Mouse (Mus musculus): ENCODE data around the gene Prex1. TPM values are rescaled to one million over a fixed set of nuclear protein-coding genes. Genes with fewer than 3 reads are reported as not detected.

Gene Prex1
- total RNA-seq, 2 experiments from 2014 or later: 14.2 to 17.1 TPM

DNA sequence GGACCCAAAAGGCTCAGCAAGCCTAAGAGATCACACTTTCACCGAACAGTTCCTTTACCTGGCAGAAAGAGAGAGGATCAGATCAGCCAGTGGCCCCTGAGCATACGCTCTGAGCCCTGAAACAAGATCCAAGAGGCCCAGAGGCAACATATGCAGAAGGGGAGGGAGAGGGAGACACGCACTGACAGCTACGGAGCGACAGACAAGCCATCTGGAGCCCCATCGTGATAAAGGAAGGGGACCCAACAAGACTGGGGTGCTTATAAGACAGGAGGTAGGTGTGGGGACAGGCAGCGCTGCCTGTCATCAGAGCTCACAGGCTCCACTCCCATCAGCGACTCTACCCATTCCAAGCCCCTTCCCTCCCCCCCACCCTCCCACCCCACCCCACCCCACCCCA, 27.8 kb downstream of the Prex1 start:
- no peak for DNase-seq

DNA sequence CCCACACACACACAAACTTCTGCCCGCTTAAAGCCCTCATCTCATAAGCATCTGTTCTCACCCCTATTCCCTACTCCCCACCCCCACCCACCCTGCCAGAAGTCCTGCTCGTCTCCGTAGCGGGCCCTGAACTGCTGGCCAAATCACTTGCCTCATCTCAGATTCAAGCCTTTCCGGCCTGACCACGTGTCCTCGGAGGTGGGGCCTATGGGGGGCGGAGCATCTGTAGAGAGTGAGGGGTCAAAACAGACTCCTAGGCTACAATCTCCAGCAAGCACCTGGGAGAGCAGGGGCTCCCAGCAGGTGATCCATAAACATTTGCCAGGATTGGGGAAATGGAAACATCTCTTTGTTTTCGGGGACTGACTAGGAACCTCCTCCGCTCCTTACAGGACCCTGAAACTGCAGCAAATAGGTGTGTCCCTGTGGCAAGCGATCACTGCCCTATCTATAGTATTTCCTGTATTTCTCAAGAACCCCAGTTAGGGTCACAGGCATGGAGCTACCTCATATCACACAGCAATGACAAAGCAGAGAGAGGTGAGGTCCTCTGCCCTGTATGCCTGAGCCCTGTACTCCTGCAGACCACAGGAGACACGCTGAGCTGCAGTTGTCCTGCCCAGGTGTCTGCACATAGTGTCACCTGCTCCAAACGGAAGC, 29.6 kb downstream of the Prex1 start:
- DNase-seq: peak; percentile 42

DNA sequence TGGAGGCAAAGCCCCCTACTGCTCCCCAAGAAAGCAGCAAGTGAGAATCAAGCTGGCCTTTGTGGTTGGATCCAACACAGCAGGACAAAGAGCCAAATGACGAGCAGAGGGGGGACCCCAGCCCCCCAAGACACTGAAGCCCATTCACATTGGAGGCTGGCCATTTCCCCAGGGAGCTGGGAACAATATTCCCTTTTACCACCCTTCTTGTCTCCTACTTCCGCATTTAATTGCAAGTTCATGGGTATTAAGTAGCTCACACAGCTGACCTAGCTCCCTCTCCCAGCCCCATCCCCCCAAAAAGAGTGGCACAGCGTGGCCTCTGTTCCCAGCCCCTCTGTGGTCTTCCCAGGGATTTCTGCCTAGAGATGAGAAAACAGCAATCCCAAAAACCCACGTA, 30.8 kb downstream of the Prex1 start:
- no peak for DNase-seq

DNA sequence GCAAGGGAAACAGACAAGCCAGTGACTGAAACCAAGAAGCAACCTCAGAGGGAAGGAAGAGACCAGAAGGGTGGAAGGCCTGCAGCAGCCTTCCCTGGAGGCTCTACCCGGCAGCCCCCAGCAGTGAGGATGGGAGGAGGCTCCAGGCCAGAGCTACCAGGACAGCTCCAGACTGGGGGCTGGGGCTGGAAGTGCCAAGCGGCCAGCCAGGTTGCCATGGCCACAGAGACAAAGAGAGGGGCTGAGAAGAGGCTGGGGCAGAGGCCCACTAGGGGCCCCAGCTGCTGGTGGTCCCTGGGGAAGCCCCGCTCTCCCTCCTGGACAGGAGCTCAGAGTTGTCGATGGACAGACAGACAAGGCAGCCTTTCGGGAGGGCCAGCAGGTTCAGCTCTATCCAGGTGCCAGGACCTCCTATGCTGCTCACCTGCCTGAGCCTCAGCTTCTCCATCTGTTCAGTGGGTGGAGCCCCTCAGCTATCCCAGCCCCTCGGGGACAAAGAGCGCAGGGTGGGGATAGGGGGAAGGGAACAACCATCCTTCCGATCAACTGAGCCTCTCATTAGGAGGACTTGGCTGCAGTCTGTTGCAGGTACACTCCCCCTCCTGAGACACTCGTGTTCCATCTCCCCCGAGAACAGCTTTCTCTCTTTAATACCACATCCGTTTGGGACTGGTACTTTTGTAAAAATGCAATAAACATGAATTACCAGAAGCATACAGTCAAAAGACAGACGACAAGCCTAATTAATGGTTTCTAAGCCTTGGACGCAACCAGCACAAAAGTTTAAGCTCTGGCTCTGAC, 34.5 kb downstream of the Prex1 start:
- no peak for DNase-seq

DNA sequence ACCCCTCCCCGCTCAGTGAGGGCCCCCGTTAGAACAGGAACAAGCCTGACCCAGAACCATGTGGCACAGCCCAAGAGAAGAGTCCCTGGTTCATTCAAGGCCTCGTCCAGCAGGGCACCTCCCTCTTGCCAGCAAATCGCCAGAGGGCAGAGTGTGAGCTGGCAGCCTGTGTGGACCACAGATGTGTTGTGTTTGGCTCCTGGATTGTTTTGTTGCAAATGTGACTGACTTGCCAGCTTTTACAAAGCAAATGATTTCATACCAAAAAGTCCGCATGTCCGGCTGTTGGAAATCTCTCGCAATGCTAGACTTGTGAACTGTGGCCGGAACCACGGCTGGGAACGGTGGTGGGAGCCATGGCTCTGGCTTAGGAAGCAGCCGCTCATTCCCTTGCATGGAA, 36.7 kb downstream of the Prex1 start:
- peak; percentile 46 for DNase-seq

DNA sequence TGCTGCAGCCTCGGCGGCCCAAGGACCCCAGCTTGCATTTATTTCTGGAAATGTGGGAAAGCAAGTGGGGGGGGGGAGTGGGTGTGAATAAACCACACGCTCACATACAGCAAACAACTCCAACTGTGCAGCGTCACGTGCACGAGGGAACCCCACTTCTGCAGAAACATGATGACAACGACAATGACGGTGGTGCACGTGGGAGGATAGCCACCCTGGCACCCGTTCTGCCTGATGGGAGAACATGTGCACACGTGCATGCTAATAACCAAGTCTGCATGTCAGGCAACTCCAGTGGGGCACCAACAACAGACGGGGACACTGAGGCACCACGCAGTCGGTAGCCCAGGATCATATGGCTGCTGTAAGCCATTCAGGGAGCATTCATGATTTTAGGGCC, 37.1 kb downstream of the Prex1 start:
- no peak for DNase-seq

DNA sequence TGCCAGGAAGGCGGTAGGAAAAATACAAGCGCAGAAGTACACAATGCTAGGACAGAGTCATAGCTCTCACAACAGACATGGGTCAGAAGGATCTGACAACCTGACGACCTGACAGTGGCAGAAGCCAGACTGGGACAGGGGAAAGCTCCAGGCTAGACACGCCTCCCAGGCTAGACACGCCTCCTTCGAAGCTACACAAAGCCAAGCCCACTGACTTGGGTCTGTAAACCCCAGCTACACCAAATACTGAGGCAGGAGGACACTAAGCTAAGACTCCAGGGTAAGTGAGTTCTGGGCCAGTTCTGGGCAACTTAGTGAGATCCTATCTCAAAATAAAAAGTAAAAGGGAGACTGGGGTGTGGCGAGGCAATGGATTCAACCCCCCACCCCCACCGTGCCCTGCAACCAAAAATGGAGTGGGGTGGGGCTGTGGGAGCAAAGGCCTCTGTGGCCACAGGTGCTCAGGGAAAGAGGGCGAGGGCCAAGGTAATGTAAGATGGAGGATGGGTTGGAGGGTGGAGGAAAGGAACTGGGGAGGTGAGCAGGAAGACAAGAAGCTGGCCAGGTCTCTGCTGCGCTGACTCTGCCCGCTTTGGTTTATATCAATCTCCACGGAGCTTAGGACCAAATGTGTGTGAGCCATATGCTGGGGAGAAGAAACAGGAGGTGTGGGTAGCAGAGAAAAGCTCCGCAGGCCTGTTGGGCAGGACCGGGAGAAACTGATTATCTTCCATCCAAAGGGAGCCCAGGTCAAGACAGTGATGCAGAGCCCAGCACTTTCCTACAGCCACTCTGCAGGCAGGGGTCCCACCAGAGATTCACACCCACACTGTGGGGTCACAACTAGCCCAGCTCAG, 37.8 kb downstream of the Prex1 start:
- no peak for DNase-seq

DNA sequence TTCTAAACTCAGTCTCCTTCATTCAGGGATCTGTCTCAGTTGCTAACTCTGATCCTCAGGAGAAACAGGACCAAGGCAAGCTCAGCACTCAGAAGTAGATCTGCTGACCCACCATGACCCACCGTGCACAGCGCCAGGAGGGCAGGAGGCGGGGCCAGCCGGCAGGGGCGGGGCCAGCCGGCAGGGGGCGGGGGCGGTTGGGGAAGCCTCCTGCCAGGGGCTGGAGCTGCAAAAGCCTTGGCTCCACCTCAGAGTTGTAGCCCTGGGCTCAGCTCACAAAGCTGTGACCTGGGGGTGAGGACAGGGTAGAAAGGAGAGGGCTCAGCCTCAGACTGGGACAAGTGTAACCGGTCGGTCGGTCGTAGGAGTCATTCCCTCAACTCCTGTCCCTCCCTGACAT, 38.9 kb downstream of the Prex1 start:
- DNase-seq: no peak

DNA sequence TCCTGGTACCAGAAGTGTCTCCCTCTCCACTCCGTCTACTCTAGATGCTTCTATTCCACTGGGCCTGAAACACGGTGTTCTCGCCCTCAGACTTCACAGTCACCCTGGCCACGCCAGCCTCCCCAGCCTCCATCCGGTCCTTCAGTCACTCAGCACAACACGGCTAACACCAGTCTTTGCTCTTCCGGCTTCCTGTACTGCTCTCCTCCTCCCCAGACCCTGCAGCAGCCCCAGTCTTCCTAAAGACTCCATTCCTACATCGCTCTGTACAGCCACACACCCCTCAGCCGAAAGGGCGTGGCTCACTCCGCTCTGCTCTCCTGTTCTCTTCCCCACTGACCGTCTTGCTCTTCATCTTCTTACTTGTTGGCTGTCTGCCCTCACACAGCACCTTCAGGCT, 39.7 kb downstream of the Prex1 start:
- DNase-seq: no peak

DNA sequence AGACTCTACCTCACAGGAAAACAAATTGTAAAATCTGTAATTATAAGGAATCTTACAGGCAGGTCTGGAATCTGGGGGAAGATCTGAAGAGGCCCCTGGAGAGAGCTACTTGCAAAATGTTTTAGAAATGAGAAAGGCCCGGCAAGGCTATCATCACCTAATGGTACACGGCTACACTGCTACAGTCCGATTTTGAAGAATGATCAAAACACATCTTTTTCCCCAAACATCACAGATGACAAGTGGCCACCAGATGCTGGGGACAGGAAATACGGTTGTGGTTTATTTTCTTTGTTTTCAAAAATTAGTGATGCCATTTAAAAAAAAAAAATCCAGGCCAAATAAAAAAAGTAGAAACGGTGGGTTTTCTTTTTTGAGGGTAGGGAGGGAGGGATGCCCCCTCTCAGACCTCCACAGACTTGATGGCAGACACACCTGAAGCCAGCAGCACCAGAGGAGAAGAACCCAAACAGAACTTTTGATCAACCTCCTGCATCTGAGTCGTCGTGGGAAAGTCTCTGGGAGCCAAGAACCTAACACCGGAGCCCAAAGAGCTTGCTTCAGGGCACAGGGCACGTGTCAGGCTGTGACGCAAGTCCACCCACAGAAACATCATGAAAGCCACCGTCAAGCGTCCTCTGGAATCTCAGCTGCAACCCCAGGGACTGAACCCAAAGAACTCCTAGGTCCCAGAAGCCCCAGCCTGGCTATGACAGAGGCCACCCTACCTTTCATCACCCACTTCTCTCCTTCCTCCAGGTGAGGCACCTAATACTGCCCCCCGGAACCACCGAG, 41.3 kb downstream of the Prex1 start:
- no peak for DNase-seq

DNA sequence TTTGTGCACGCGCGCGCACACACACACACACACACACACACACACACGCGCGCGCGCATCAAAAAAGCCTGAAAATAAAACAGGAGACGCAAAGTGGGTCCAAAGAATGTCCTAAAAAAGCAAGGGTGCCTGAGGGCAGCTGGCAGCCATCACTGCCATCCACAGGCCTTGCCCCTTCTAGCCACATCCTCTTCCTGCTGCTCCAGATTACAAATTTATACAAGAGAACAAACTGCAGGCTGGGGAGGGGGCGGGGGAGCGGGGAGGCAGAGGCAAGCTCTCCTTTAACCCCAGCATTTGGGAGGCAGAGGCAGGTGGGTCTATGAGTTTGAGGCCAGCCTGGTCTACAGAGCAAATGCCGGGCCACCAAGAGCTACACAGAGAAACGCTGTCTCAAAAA, 42.0 kb downstream of the Prex1 start:
- DNase-seq: no peak

DNA sequence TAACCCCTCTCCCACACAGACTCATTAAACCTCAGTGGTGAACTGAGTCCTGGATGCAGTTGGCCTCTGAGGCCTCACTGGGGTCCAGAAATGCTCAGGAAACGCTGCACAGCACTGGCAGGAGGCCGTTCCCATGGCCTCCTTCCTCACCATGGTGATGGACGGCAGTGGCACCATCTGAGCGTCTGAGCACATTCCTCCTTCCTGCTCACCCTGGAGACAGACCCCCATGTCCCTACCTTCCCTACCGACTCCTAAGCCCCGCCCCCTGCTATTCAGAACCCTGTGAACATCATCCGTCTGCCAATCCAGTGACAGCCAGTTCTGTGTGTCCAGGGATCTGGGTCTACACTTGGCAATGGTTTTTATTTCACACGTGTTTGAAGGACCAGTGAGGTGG, 42.6 kb downstream of the Prex1 start:
- no peak for DNase-seq

DNA sequence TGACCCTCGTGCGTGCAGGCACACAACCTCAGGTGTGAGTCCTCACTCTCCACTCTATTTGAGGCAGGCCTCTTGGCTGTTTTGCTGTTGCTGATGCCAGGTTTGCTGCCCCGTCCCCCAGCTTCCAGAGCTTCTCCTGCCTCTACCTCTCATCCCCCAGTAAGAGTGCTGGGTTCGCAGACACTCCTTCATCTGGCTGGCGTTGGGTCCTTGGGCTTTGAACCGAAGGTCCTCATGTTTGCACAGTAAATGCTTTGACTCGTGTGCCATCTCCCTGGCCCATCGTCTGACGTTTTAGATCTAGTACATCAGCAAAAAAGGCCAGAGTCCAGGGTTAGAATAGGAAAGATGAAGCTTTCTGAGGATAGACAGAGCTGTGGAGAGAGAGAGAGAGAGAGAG, 43.7 kb downstream of the Prex1 start:
- no peak for DNase-seq

DNA sequence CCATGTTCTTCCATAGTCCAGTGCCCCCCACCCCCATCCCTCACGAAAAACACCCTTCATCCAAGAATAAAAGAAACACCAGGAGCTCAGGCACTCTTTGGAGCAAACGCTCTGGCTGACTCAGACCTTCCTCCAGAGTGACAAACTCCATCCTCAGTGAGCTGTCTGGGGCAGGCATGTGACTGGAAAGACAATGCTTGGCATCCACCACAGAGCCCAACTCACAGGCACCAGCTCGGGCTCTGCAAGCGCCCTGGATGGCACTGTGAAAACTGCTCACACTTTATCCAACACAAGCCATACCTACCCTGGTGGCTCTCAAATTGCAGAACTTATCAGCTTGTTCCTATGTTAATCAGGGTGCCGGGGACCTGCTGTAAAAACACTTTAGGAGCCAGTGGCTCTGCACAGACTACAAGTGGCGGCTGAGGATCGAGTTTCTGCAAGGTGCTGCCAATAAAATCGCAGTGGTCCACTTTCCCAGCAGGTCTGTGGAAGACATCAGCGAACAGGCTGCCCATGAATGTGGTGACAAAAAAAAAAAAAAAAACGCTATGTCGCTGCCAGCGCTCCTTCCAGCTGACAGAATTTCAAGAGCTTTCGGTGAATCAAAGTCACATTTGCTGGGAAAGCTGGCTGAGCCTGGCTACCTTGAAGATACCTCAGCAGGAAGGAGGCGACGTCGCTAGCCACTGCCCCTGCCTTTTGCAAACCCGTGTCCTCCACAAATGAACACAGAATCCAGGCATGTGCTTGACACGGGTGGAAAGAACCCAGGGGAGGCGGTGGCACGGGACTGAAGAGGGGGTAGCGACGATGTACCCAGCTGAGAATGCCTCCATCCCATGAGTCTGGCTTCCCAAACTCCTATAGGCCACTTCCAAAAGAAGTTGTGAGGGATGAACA, 45.6 kb downstream of the Prex1 start:
- DNase-seq: no peak

DNA sequence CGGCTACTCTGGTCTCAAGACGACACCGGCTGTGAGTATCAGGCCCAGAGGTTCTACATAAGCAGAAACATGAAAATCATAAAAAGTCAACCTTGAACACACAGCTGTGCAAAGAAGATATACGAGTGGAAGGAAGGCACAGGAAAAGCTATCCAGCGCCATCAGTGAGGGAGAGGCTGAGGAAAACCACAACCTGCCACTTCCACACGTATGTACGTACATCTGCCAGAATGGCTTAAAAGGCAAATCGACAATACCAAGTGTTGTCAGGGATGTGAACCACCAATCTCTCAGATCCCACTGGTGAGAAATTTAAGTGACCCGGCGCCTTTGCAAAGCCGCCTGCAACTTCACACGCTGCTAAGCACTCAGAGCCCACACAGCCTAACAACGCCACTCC, 47.5 kb downstream of the Prex1 start:
- DNase-seq: no peak

DNA sequence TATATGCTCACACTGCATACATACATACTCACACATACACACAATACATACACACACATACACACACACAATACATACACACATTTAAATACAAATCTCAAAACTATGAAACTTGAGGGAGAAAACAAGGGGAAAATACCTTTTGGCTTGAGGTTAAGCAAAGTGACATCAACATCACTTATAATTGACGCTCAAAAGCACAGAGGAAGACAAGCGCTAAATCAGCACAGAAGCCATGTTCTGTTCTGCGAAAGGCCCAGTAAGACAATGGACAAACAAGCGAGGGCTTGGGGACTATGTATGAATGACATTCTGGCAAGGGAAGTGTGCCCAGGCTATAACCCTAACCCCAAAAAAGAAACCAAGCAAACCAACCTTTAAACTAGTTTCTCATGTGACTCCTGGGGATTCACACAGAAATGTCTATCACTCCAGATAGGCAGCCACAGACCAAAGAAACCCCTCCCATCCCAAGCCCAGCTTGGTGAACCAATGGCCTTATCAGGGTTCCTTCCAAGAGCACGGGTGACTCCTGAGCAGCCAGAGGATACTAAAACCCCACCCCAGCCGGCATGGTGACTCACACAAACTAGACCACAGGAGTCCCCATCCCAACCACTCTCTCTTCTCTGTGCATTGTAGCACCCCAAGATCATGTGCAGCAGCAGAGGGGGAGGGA, 48.2 kb downstream of the Prex1 start:
- DNase-seq: no peak

DNA sequence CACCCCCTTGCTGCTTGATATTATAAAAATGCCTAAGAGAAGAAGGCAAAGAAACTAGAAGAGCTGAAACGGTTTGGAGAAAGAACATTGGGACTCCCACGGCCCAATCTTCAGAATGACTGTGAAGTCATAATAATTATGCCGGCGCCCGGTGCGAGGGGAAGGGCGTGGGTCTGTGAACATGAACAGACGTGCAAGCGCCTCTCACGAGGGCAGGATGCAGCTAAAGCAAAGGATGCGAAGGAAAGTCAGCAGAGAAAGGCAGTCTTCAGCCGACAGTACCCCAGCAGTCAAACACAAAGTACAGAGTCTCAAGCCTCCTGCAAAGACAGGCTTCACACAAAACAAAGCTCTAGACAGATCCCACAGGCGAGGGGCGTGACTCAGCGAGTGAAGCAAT, 49.1 kb downstream of the Prex1 start:
- DNase-seq: no peak

DNA sequence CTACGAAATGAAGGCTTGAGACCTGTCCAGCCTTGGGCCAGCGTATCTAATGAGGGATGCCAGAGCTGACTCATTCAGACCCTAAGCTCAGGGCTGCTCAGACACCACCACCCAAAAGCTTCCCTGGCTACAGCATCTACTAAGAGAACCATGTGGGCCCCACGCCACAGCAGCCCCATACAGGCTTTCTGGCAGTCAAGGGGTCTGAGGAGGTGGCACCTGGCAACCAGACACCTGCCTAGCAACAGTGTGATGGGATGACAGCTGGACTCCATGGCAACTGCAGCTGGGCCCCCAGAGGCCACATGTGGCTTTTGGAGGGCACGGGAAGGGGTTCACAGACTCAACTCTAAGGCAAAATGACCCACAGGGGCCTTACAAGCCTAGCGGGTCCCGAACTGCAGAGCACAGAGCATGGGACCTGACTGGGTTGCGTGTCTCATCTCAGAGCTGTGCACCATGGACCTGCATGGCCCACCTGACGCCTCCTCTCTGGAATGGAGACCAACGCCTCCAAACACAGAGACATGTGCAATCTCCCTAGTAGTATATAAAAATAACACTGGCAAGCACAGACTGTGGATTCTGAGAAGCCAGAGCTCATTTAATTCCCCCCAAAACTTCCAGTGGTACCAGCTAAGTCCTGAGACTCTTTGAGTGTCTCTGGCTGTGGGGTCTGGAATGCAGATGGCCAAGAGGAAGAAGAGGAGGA, 50.2 kb downstream of the Prex1 start:
- no peak for DNase-seq

DNA sequence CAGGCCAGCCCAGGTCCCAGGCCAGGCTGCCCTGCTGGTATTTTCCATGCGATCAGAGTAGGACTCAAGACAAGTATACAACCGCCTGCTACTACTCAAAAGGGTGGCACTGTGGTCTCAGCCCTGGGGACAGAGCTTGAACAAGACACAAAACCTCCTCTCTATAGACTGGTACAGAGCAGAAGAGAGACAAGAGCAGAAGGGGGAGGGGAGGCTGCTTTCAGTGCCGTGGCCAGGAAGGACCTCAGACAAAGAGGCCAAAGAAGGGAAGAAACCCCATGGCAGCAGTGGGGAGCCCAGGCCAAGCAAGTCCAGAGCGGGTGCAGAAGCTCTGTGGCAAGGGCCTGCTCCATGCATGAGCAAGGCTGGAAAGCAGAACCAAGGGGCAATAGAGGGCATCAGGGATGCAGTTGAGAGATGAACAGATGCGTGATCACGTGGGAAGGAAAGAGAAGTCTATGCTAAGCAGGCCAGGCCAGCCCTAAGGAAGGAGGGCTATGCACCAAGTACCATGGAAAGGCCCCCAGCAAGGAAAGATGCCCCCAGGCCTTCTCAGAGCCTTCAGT, 51.0 kb downstream of the Prex1 start:
- DNase-seq: no peak

DNA sequence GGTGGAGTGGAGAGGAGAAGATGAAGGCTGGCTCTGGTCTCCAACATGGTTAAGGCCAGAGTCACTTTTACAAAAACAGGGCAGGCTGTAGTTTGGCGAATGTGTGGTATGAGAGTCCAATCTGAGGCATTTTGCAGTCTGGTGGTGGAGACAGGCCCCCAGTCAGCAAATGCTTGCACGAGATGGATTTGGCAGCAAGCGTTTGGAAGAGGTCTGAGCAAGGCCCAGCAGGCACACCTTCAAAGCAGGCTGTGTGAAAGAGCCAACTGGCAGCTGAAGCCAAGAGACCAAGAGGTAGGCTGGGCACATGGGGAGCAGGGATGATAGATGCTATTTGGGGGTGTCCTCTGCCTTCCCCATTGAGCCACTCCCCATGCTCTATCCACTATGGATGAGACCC, 51.7 kb downstream of the Prex1 start:
- no peak for DNase-seq

All from adrenal gland, postnatal 10 days (tissue).